Mouse (Mus musculus) embryonic facial prominence, embryonic 10.5 days (tissue): ENCODE measurements around the gene Nlrx1. TPM values are rescaled to one million over a fixed set of nuclear protein-coding genes. Genes with fewer than 3 reads are reported as not detected.
A peak's percentile ranks its signal among the peaks of the same experiment; 100 is the strongest.

ENCODE experiments used
- DNase-seq: peaks from one replicate; pipeline ENCODE4 v3.0.0-alpha.2; 2017; ENCODE audit warnings: low spot score
- H3K27ac ChIP-seq: fragments of 300-500 bp; sonication (generic); replicated peaks from 2 replicates; pipeline ENCODE4 v1.5.1; 2016; ENCODE audit warnings: mild to moderate bottlenecking
- H3K27me3 ChIP-seq: fragments of 300-500 bp; sonication (generic); replicated peaks from 2 replicates; pipeline ENCODE4 v1.6.1; 2016; ENCODE audit warnings: low read depth, mild to moderate bottlenecking; ENCODE audit not compliant: poor library complexity, severe bottlenecking
- H3K36me3 ChIP-seq: fragments of 300-500 bp; sonication (generic); replicated peaks from 2 replicates; pipeline ENCODE4 v1.6.1; 2016; ENCODE audit warnings: mild to moderate bottlenecking, moderate library complexity
- H3K4me1 ChIP-seq: fragments of 300-500 bp; sonication (generic); 2 replicates; pipeline ENCODE4 v1.6.1; 2016
- H3K4me3 ChIP-seq: fragments of 300-500 bp; sonication (generic); 2 replicates; pipeline ENCODE4 v1.5.1; 2016; ENCODE audit warnings: mild to moderate bottlenecking, moderate library complexity
- H3K9me3 ChIP-seq: fragments of 300-500 bp; sonication (generic); 2 replicates; pipeline ENCODE4 v1.6.1; 2016; ENCODE audit warnings: mild to moderate bottlenecking
- WGBS: fragments of 180-500 bp; shearing (Covaris S2); methylation state at CpG from one replicate; pipeline ENCODE4 v1.1.7; 2016; 5-methylcytosine and 5-hydroxymethylcytosine counted together
- polyA plus RNA-seq: library from polyadenylated mRNA; unstranded; fragments of >200 nt; fragmentation: Nextera tagmentation; extraction: Ambion mirVana; gene quantifications from 2 replicates; pipeline ENCODE4 v1.2.1, GENCODE M21; 2016

Nlrx1 gene
- polyA plus RNA-seq, 1 experiment from 2014 or later, result 2.4 TPM

- Histone ChIP-seq H3K27ac (no peak overlapping the region), H3K4me3 (no peak overlapping the region), H3K4me1 (peaks cover 18% of the 10 kb centered on the region), H3K36me3 (peaks cover 73% of the 10 kb centered on the region), H3K27me3 (peaks cover 29% of the 10 kb centered on the region), H3K9me3 (no peaks in the 10 kb centered on the region)
- peak; percentile 38 for DNase-seq
- WGBS, result 67% methylated on average over 3 of the region's 3 CpGs
These were observed 24.1 kb upstream of the Nlrx1 start for GRCm38 (mm10) chr9:44292490-44292889.

GRCm38 (mm10) chr9:44288959-44289291 is 20.5 kb upstream of the Nlrx1 start:
- Histone ChIP-seq H3K4me1 (peaks cover 31% of the 10 kb centered on the region), H3K4me3 (peak overlapping the region; percentile 81; the same call in 1 of the 2 replicates), H3K36me3 (peaks cover 39% of the 10 kb centered on the region), H3K27ac (no peak overlapping the region; the same call in 1 of the 2 replicates), H3K27me3 (peaks cover 55% of the 10 kb centered on the region), H3K9me3 (no peaks in the 10 kb centered on the region)
- peak; percentile 27 for DNase-seq
- 6% methylated on average over 11 of the region's 11 CpGs for WGBS

GRCm38 (mm10) chr9:44288076-44288958 is 19.9 kb upstream of the Nlrx1 start, which contains the start of gene Abcg4:
Gene Abcg4 (minus strand): TSS chr9:44288615.
- H3K27me3 ChIP-seq, result peaks cover 55% of the 10 kb centered on the region
- WGBS, result 1% methylated on average over 38 of the region's 38 CpGs
- H3K27ac ChIP-seq, result peak within 1 kb of the TSS; percentile 81
- H3K9me3 ChIP-seq, result no peaks in the 10 kb centered on the region
- peaks cover 31% of the 10 kb centered on the region for H3K4me1 ChIP-seq
- H3K36me3 ChIP-seq, result peaks cover 33% of the 10 kb centered on the region
- H3K4me3 ChIP-seq, result peak within 1 kb of the TSS; percentile 81
- peak; percentile 55 for DNase-seq

DNA sequence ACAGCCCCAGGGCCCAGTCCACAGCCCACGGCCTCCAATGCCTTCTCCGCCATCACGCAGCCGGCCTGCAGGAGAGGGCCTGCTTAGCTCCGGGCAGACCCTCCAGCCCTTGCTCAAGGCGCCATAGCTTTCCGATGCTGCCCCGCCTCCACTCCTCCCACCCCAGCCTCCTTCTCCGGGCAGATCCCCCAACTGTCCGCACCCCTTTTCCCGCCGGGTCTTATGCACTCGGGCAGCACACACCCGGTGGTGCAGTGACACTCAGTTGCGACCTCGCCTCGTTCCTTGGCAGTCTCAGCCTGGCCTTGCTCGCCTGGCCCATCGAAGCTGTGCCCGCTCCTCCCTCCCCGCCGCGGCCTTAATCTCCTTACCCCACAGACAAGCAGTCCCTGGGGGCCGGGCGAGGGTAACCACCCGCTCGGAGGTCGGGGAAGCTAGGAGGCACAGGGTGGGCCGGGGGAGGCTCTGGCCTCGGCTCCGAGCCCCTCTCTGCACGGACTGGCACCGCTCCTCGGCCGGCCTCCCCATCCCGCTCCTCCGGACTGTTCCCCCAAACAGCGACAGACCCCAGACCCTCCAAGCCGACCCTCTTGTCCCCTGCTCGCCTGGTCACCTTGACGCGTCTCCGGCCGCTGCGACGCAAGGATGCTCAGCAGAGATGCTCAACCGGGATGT is 19.1 kb upstream of the Nlrx1 start:
- Histone ChIP-seq H3K4me1 (peaks cover 31% of the 10 kb centered on the region), H3K27ac (peak overlapping the region; percentile 81), H3K9me3 (no peaks in the 10 kb centered on the region), H3K36me3 (peaks cover 26% of the 10 kb centered on the region), H3K27me3 (peaks cover 55% of the 10 kb centered on the region), H3K4me3 (peak overlapping the region; percentile 81)
- DNase-seq, result peak; percentile 59
- WGBS, result under 1% methylated on average over 47 of the region's 47 CpGs

- peak overlapping the region; percentile 81 for H3K27ac ChIP-seq
- H3K36me3 ChIP-seq, result peaks cover 21% of the 10 kb centered on the region
- WGBS, result 6% methylated on average over 11 of the region's 11 CpGs
- DNase-seq, result peak; percentile 18
- no peaks in the 10 kb centered on the region for H3K9me3 ChIP-seq
- H3K27me3 ChIP-seq, result peaks cover 55% of the 10 kb centered on the region
- H3K4me3 ChIP-seq, result peak overlapping the region; percentile 81
- H3K4me1 ChIP-seq, result peaks cover 31% of the 10 kb centered on the region
These were observed 18.6 kb upstream of the Nlrx1 start for GRCm38 (mm10) chr9:44287003-44287400.

- DNase-seq, result no peak
- H3K27me3 ChIP-seq, result peaks cover 55% of the 10 kb centered on the region
- peaks cover 15% of the 10 kb centered on the region for H3K36me3 ChIP-seq
- no peaks in the 10 kb centered on the region for H3K9me3 ChIP-seq
- peaks cover 31% of the 10 kb centered on the region for H3K4me1 ChIP-seq
- H3K4me3 ChIP-seq, result peak overlapping the region; percentile 81; the same call in 1 of the 2 replicates
- WGBS, result 8% methylated on average over 6 of the region's 6 CpGs
- no peak overlapping the region for H3K27ac ChIP-seq
These were observed 18.0 kb upstream of the Nlrx1 start for GRCm38 (mm10) chr9:44286256-44286850.

GRCm38 (mm10) chr9:44283183-44283582 is 14.8 kb upstream of the Nlrx1 start:
- 69% methylated on average over 5 of the region's 5 CpGs for WGBS

GRCm38 (mm10) chr9:44269973-44270372 is 1.6 kb upstream of the Nlrx1 start:
- Histone ChIP-seq H3K9me3 (no peaks in the 10 kb centered on the region), H3K27me3 (peaks cover 18% of the 10 kb centered on the region), H3K4me1 (peaks cover 11% of the 10 kb centered on the region), H3K27ac (no peak overlapping the region), H3K36me3 (no peaks in the 10 kb centered on the region), H3K4me3 (no peak overlapping the region)
- WGBS, result 84% methylated on average over 4 of the region's 4 CpGs
- DNase-seq, result no peak

More at GRCm38 (mm10) chr9:44283183-44283582, 14.8 kb upstream of the Nlrx1 start:
- Histone ChIP-seq H3K27ac (no peak overlapping the region), H3K27me3 (peaks cover 33% of the 10 kb centered on the region), H3K9me3 (no peaks in the 10 kb centered on the region), H3K36me3 (no peaks in the 10 kb centered on the region; the same call in 1 of the 2 replicates), H3K4me1 (peaks cover 20% of the 10 kb centered on the region), H3K4me3 (no peak overlapping the region)
- no peak for DNase-seq

DNA sequence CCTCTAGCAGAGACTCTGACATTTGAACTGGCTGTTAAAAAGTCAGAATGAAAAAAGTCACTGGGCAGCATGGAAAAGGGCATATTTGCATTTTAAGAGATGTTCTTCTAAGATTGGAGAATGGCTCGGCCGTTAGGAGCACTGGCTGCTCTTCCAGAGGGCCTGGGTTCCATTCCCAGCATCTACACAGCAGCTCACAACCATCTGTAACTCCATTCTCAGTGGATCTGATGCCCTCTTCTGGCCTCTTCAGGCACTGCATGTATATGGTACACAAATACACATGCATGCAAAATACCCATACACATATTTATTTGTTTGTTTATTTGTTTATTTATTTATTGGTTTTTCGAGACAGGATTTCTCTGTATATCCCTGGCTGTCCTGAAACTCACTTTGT is 678 bp upstream of the Nlrx1 start:
- Histone ChIP-seq H3K9me3 (no peaks in the 10 kb centered on the region), H3K4me3 (no peak overlapping the region), H3K4me1 (peaks cover 11% of the 10 kb centered on the region), H3K27me3 (peaks cover 18% of the 10 kb centered on the region), H3K36me3 (no peaks in the 10 kb centered on the region), H3K27ac (no peak overlapping the region)
- WGBS, result 82% methylated on average over 3 of the region's 3 CpGs
- no peak for DNase-seq

GRCm38 (mm10) chr9:44268027-44268360 is 405 bp downstream of the Nlrx1 start:
- no peaks in the 10 kb centered on the region for H3K36me3 ChIP-seq
- peak overlapping the region; percentile 82 for H3K27ac ChIP-seq
- no peaks in the 10 kb centered on the region for H3K9me3 ChIP-seq
- DNase-seq, result peak; percentile 84
- peaks cover 18% of the 10 kb centered on the region for H3K27me3 ChIP-seq
- peaks cover 11% of the 10 kb centered on the region for H3K4me1 ChIP-seq
- peak overlapping the region; percentile 60 for H3K4me3 ChIP-seq
- WGBS, result 6% methylated on average over 28 of the region's 28 CpGs

DNA sequence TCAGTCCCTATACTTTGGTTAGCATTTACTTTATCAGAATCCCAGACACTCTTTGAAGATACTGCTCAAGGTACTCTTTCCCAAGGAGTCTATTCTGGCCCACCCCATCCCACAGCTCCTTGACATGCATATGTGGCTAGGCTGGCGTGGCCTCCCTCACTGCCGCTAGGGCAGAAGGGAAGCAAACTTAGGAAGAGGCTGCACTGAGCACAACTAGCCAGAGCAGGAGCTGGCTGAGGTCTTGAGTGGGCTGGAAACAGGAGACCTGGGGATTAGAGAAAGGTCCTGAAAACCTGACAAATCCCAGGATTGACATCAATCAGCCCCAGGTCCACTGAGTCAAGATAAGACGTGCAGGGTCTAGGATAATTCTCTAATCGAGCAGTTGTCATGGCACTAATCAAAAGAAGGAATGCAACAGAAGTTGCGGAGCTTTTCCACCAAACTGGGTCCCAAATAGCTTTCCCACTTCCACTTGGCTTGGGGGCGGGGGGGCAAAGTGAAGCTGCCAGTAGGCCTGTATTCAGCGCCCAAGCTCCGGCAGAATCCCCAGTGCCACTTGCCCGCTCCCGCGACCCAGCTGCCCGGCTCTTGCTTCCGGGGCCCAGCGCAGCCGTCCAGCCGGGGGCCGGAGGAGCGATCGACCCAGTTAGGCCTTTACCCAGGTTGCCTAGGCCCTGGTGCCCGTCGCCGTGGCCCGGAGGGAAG is 926 bp downstream of the Nlrx1 start:
- peak; percentile 34 for DNase-seq
- no peaks in the 10 kb centered on the region for H3K9me3 ChIP-seq
- 10% methylated on average over 23 of the region's 23 CpGs for WGBS
- peaks cover 11% of the 10 kb centered on the region for H3K4me1 ChIP-seq
- peak overlapping the region; percentile 60 for H3K4me3 ChIP-seq
- H3K27me3 ChIP-seq, result peaks cover 18% of the 10 kb centered on the region
- peak overlapping the region; percentile 82 for H3K27ac ChIP-seq
- H3K36me3 ChIP-seq, result no peaks in the 10 kb centered on the region
